Mouse (Mus musculus) spleen, postnatal 4 days (tissue): Measurements from ENCODE around the gene Etfa.

ENCODE experiments used
- DNase-seq, 2 experiments: peaks; one replicate each; pipeline ENCODE4 v3.0.0; 2022; ENCODE audit warnings: low spot score in 2 of 2

Etfa gene

DNA sequence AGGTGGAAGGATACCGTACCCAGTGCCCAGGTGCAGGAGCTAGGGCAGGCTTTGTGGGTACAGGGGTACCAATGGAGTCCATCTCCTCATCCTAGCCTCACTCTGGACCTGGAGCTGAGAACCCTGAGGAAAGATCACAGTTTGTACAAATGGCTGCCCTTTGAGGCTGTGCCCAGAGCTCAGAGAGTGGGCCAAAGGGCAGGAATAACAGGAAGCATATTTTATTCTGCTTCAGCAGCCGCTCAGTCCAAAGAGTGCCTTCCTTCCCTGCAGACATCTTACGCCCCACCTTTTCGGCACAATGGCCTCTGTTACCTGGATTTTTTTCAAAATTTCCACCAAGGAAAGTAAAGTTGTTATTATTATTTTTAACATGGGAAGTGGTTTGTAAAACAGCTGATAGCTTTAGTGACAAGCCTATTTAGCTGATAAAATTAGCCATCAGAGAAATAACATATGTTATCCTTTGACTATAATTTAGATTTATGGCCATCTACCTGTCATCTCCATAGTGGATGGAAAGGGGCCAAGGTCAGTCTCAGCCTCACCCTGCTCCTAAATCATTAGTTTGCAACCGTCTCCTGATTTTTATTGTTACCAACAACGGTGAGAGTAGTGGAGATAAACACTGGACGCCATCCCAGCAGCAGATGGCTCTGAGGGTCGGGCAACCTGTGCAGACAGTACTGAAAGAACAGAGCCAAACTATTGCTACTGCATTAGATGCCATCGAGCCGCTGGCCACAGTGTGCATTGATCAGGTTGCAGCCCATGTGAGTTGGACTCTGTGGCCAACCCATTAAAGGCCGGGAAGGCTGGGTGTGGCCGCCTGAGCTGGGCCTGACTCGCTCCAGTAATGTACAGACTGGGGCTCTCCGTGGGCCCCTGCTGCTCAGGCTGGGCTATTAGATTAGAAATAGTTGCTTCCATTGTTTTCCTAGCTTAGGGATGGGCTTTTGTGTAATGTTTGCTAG is 88.3 kb downstream of the Etfa start:
- no peak for DNase-seq

DNA sequence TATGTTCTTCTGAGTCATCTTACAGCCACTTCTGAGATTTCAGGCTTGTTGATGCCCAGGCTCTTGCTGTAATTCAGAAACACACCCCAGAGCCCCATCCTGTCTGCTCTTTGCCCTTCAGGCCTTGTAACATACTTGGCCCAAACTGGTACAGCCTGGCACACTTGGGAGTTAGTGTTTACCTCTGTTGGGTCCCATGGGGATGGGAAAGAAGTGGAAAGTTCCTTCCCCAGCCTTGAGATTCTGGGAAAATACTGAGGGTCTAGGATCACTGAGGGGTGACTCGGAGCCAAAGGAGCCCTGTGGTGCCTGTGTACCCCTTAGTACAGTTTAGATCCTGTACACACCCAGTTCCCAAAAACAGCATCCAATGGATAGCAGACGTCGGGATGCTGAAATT is 90.3 kb downstream of the Etfa start:
- no peak for DNase-seq

DNA sequence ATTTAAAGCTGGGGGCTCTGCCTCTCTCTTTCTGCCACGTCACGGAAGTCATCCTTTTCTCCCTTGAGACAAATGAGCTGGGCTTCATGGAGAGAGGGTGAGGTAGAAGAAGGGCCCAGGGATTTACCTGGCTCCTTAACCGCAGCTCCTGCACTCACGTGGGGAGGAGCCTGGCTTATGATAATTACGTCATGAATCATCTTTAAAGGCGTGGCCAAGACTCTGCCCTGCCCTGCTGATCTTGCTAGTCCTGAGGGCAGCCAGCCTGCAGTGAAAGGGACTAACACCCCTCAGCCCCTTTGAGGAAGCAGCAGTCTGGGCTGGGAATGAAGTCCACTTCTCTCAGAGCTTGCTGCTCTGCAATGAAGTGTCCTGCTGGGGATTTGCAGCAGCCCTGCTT is 100.9 kb downstream of the Etfa start:
- no peak for DNase-seq

DNA sequence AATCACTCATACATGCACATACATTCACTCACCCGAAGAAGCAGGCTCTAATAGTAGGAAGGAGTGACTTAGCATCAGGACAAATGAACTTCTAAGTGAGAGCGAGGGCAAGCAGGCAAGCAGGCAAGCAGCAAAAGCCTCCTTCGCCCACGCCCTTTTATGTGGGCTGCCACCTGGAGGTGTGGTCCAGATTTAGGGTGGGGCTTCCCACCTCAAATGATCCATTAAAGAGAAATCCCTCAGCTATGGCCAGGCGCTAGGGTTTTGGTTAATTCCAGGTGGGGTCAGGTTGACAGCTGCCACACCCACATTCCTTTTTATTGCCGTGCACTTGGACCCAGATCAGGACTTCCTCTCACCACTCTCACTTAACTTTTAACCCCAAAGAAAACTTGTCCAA is 101.6 kb downstream of the Etfa start:
- no peak for DNase-seq

DNA sequence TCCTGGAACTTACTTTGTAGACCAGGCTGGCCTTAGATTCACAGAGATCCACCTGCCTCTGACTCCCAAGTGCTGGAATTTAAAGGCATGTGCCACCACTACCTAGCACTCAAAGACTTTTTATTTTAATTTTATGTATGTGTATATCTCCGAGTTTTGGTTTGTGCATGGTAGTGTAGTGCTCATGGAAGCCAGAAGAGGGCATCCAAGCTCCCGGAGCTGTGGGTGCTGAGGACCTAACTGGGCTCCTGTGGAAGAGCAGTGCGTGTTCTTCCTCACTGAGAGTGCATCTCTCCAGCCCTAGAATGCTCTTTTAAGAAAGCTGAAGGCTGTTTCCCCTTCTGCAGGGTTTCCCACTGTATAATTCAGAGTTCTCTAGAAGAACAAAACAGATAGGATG is 102.2 kb downstream of the Etfa start:
- DNase-seq = no peak

DNA sequence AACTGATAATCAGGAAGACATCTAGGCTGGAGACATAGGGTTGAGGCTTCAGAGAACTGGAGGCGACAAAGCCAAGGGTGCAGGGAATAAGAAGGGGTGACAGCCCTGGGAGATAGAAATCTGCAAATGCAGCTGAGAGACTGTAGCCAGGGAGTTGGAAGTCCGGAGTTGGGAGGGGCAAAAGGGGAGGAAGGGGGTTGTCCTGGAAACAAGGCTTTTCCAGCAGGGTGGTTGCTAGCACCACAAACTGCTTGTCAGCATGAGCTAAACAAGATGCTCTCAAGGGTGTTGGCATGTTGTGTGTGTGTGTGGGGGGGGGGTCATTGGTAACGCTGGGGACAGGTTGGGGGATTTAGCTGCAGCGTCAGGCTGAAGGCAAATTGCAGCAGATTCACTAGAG is 103.2 kb downstream of the Etfa start:
- no peak for DNase-seq

DNA sequence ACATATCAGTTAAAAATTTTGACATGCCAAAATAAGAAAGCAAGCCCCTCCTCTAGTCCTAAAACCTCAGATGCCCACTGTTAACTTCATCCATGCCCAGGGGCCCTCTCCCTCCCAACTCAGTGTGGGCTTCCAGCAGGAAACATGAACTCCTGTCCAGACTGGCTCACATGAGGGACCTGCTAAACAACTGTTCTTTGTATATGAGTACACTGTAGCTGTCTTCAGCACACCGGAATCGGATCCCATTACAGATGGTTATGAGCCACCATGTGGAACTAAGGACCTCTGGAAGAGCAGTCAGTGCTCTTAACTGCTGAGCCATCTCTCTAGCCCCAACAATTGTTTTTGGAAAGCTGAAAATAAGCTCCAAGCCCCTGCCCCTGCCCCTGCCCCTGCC is 105.3 kb downstream of the Etfa start:
- DNase-seq = no peak

DNA sequence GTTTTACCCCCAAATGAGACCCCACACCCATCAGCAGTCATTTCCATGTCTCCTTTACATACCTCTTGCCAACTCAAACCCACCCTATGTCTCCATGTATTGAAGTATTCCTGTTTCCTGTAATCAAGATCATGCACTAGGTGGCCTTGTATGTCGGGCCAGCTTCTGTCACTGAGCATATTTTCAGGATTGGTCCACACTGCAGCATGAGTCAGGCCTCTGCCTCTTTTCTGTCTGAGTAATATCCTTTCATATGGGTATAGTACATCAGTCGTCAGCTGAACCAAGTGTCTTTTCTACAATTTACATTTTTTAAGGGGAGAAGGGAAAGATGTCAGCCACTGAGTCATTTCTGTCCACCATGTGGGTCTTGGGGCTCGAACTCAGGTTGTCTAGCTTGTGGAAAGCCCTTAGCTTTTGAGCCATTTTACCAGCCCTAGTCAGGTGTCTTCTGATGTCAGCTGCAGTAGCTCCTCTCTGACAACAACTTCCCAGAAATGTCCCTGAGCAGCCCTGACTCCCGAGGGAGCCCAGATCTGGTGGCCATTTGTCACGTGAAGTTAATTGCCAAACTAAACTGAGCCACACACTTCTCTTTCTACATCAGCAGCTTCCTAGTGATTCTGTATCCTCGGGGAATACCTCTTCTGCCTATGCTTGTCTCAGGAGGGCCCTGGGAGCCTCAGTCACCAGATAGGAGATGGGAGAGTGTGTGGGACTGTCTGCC is 106.9 kb downstream of the Etfa start:
- no peak for DNase-seq
